Mouse (Mus musculus): ENCODE data around the gene Olfr1491.

Olfr1491 gene

GRCm38 (mm10) chr19:13696968-13697367 is at the start of gene Olfr1491:
Gene Olfr1491, plus strand, starts transcription at chr19:13697268.
- no peak for DNase-seq

GRCm38 (mm10) chr19:13650791-13651190 is 46.3 kb upstream of the Olfr1491 start, which contains the start of gene Olfr1490:
Gene Olfr1490, plus strand, starts transcription at chr19:13651091.
- DNase-seq, result no peak

GRCm38 (mm10) chr19:13722978-13723377 is 25.9 kb downstream of the Olfr1491 start, which contains the start of gene Olfr1493-ps1:
Gene Olfr1493-ps1, plus strand, starts transcription at chr19:13723278.
- no peak for DNase-seq

- DNase-seq, result no peak
Measured at GRCm38 (mm10) chr19:13739428-13739827, 42.4 kb downstream of the Olfr1491 start, which contains the start of gene Olfr1494. Gene Olfr1494, plus strand, starts transcription at chr19:13739728.

- no peak for DNase-seq
Measured at GRCm38 (mm10) chr19:13749366-13749765, 52.3 kb downstream of the Olfr1491 start.

Measured in thymus, adult 18-20 months (tissue).